Mouse (Mus musculus) ES-Bruce4 (cell line): ENCODE measurements around the gene Mecom. TPM values are rescaled to one million over a fixed set of nuclear protein-coding genes. Genes with fewer than 3 reads are reported as not detected.

Experiments used
- H3K27ac ChIP-seq: 2 replicates; pipeline ENCODE4 v1.5.1; 2012; ENCODE audit warnings: low read length, inconsistent platforms; ENCODE audit not compliant: insufficient read depth
- H3K27me3 ChIP-seq: 2 replicates; pipeline ENCODE4 v1.6.1; 2012; ENCODE audit warnings: mild to moderate bottlenecking, low read length, inconsistent platforms; ENCODE audit not compliant: control insufficient read depth, poor library complexity, insufficient read depth, severe bottlenecking
- H3K36me3 ChIP-seq: 2 replicates; pipeline ENCODE4 v1.6.1; 2012; ENCODE audit warnings: inconsistent platforms, mild to moderate bottlenecking, low read length, moderate library complexity; ENCODE audit not compliant: control insufficient read depth, poor library complexity, insufficient read depth, severe bottlenecking
- H3K4me1 ChIP-seq: one replicate; pipeline ENCODE4 v1.8.1; 2011; ENCODE audit warnings: low read length; ENCODE audit not compliant: control insufficient read depth, insufficient read depth
- H3K4me3 ChIP-seq: 2 replicates; pipeline ENCODE4 v1.5.1; 2011; ENCODE audit warnings: low read depth, mild to moderate bottlenecking, low read length
- H3K9ac ChIP-seq: 2 replicates; pipeline ENCODE4 v1.6.1; 2012; ENCODE audit warnings: low read depth, mild to moderate bottlenecking, inconsistent platforms; ENCODE audit not compliant: poor library complexity, severe bottlenecking
- H3K9me3 ChIP-seq: replicated peaks from 2 replicates; pipeline ENCODE4 v1.6.1; 2012; ENCODE audit warnings: mild to moderate bottlenecking, low read length, inconsistent platforms; ENCODE audit not compliant: control insufficient read depth, poor library complexity, insufficient read depth, severe bottlenecking
- CTCF ChIP-seq: IDR thresholded peaks from one replicate; pipeline ENCODE4 v1.8.1; 2011; ENCODE audit warnings: low read depth, low read length
- EP300 ChIP-seq: IDR thresholded peaks from 2 replicates; pipeline ENCODE4 v1.6.1; 2011; ENCODE audit warnings: low read depth, low read length; ENCODE audit not compliant: insufficient read depth
- POLR2A ChIP-seq: IDR thresholded peaks from one replicate; pipeline ENCODE4 v1.8.1; 2011; ENCODE audit warnings: low read length; ENCODE audit not compliant: insufficient read depth
- polyA plus RNA-seq: library from polyadenylated mRNA; stranded (reverse); fragments of >200 nt; gene quantifications from 2 replicates; pipeline ENCODE4 v1.2.4, GENCODE M21; 2011; ENCODE audit warnings: low read depth; ENCODE audit not compliant: missing spikeins, insufficient read depth, insufficient read length

The Mecom gene
- polyA plus RNA-seq, 1 experiment, result 0.24 TPM

DNA sequence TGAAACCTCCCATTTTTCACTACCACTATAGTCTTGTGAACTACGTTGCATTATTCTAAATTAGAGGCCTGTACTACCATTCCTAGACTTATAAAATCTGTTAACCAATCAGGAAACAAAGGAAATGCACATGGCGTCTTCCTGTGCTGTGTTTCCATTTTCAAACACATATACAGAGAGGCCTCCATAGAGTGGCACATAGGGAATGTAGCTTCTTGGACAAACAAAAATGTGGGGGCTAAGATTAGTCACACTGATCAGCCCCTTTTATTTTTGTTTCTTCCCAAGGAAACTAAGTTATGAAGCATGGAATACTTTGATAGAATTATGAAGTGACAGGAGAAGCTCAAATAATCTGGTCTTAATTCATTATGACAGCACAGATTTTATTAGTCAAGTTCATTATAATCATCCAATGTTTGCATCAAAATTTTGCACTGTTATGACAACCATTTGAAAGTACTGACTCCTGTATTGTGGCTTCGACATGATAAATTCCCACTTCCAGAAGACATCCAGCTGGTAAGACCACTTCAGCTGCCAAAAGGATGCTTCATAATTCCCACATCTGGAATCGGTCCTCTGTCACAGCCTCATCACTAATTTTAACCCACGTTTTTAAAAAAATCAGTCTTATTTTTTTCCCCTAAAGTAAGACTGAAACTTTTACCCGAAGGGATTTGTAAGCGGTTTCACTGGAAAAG lies 429.1 kb downstream of the Mecom start:
- Histone ChIP-seq H3K4me3 (no peak overlapping the region), H3K27ac (no peak overlapping the region), H3K4me1 (no peaks in the 10 kb centered on the region), H3K36me3 (no peaks in the 10 kb centered on the region), H3K27me3 (no peaks in the 10 kb centered on the region), H3K9me3 (no peaks in the 10 kb centered on the region), H3K9ac (no peak overlapping the region)
- no peak for TF ChIP-seq POLR2A
- no peak for TF ChIP-seq CTCF
- no peak for TF ChIP-seq EP300

DNA sequence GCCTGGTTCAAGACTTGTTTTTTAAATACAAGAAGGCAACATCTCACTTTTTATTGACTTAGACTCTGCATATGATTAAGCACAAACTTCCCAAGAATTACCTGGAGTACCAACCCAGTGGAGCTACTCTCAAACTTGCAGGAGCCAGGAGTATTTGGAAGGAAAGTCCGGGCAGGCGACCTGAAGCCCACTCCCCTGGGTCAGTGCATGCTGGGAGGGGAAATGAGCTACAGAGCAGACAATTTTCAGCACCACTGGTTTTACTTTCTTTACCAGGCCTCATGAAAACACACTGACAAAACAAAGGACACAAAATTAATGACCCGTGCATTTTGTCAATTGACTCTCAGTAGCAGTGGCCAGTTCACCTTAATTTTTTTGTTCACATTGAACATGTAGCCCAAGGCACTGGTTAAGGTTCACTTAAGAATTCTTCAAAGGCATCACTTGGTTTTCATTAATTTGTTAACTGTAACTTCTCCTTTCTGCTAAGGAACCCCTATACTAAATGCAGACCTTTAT lies 434.5 kb downstream of the Mecom start:
- Histone ChIP-seq H3K4me3 (no peak overlapping the region), H3K27ac (no peak overlapping the region), H3K9ac (no peak overlapping the region), H3K36me3 (no peaks in the 10 kb centered on the region), H3K4me1 (no peaks in the 10 kb centered on the region), H3K9me3 (no peaks in the 10 kb centered on the region), H3K27me3 (no peaks in the 10 kb centered on the region)
- TF ChIP-seq CTCF, result no peak
- TF ChIP-seq EP300, result no peak
- TF ChIP-seq POLR2A, result no peak

DNA sequence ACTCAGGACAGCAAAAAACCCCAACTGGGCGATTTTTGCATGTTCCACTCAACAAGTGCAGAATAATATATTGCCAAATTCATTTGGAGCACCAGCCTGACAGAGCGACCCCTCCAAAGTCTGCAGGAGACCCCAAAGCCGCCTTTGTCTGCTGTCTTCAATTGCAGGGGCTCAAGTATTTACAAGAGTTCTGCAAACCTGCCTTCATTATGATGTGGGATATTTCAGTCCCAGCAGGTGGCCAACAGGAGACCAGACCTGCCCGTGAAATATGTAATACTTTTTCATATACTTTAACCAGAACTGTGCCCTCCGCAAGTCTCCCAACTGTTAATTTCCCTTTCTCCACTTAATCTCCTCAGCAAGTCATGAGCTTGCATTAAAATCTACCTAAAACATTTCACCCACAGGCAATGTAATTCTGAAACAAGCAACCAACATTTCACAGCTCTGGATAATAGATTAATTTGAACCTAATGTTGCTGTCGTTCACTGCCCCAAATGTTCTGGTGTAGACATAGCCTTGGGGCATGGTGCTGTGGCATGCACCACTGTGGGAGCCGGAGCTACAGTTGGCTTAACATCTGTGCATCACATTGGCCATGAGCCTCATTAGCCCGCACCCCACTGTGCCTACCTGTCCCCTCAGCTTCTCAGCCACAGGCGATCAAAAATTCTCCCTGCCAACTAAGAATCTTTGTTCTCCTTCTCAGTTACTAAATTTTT lies 439.7 kb downstream of the Mecom start:
- TF ChIP-seq CTCF (no peak), POLR2A (no peak), EP300 (no peak)
- Histone ChIP-seq H3K4me3 (no peak overlapping the region), H3K27ac (no peak overlapping the region)

GRCm38 (mm10) chr3:30106481-30106880 lies 441.3 kb downstream of the Mecom start:
- TF ChIP-seq POLR2A (no peak), EP300 (no peak), CTCF (no peak)
- Histone ChIP-seq H3K27ac (no peak overlapping the region), H3K9ac (no peak overlapping the region), H3K4me3 (no peak overlapping the region), H3K9me3 (no peaks in the 10 kb centered on the region), H3K27me3 (no peaks in the 10 kb centered on the region), H3K36me3 (no peaks in the 10 kb centered on the region), H3K4me1 (no peaks in the 10 kb centered on the region)

More for the DNA sequence above, 439.7 kb downstream of the Mecom start:
- Histone ChIP-seq H3K27me3 (no peaks in the 10 kb centered on the region), H3K9me3 (no peaks in the 10 kb centered on the region), H3K36me3 (no peaks in the 10 kb centered on the region), H3K4me1 (no peaks in the 10 kb centered on the region), H3K9ac (no peak overlapping the region)

GRCm38 (mm10) chr3:30105859-30106258 lies 441.9 kb downstream of the Mecom start:
- Histone ChIP-seq H3K36me3 (no peaks in the 10 kb centered on the region), H3K9me3 (no peaks in the 10 kb centered on the region), H3K4me1 (no peaks in the 10 kb centered on the region), H3K4me3 (no peak overlapping the region), H3K27me3 (no peaks in the 10 kb centered on the region), H3K9ac (no peak overlapping the region), H3K27ac (no peak overlapping the region)
- TF ChIP-seq POLR2A (no peak), EP300 (no peak), CTCF (no peak)

DNA sequence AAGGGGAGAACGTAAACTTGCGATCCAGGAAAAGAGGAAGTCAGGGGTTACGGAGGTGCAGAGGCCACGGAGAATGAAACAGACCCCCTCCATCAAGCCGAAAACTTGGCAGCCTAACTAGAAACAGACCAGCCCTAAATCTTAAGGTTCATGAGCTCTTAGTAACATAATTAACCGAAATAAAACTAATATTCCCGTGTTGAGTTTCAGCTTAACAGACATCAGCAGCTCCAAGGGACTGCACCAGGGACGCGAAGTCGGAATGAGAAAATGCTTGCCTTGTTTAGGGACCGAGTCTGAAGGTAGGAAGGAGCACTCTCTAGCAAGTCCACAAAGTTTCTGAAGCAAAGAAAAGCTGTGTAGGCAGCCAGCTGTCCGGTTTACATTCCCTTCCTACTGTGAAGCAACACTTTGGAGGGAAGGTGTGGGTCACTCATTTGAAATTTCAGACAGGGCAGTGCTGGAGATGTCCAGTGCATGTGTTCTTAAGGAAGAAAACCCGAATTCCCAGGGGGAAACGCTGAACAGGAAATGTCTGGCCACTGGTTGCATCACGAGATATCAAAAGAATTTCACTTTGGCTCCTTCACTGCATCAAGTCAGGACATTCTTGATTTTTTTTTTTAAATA lies 442.5 kb downstream of the Mecom start:
- Histone ChIP-seq H3K4me1 (no peaks in the 10 kb centered on the region), H3K27me3 (no peaks in the 10 kb centered on the region), H3K27ac (no peak overlapping the region), H3K36me3 (no peaks in the 10 kb centered on the region), H3K4me3 (no peak overlapping the region), H3K9ac (no peak overlapping the region), H3K9me3 (no peaks in the 10 kb centered on the region)
- TF ChIP-seq POLR2A (no peak), EP300 (no peak), CTCF (no peak)
